ENCODE assay signal across 2 mouse cellular contexts in genomic region chr4:129768742-129769141, GRCm38 (mm10). TPM values are rescaled to one million over a fixed set of nuclear protein-coding genes. Genes with fewer than 3 reads are reported as not detected.
A peak's percentile ranks its signal among the peaks of the same experiment; 100 is the strongest.
DNase-seq lines count a peak whose midpoint lies in the region; TF ChIP-seq lines count a peak whose summit lies in the region.
"Not testable (repeated sequence)": the region's sequence is repeated elsewhere in the genome, so short reads cannot be mapped to it uniquely, and the experiment has no call there.

No protein-coding gene starts in this region.

- not testable (repeated sequence) for H3K36me3 ChIP-seq in MEL (ENCODE audit: control insufficient read depth in 1 of 2, insufficient read depth in 2 of 2, low read length in 2 of 2)

- not testable (repeated sequence) for H3K9ac ChIP-seq in MEL (ENCODE audit: control insufficient read depth, low read depth, low read length, poor library complexity, severe bottlenecking)

- not testable (repeated sequence) for H3K4me1 ChIP-seq in MEL (ENCODE audit: control insufficient read depth in 1 of 2, insufficient read depth in 2 of 2, low read length in 2 of 2)

- TF ChIP-seq EP300 in MEL (IDR thresholded peaks at IDR 0.05; ENCODE audit: low read depth in 1 of 2, low read length in 2 of 2), result not testable (repeated sequence)

- not testable (repeated sequence) for TF ChIP-seq POLR2A in MEL (IDR thresholded peaks at IDR 0.05; ENCODE audit: control insufficient read depth in 1 of 2, insufficient read depth in 1 of 2, low read depth in 1 of 2, low read length in 2 of 2, poor library complexity in 1 of 2)

- TF ChIP-seq CTCF in MEL (IDR thresholded peaks at IDR 0.05 in 2 of 3, conservative IDR thresholded peaks at IDR 0.05 in 1 of 3; ENCODE audit: control insufficient read depth in 1 of 3, insufficient read depth in 1 of 3, low read depth in 2 of 3, low read length in 3 of 3, poor library complexity in 1 of 3, severe bottlenecking in 1 of 3), result not testable (repeated sequence)

- not testable (repeated sequence) for H3K9me3 ChIP-seq in MEL (replicated peaks; ENCODE audit: insufficient read depth, low read length)

- not testable (repeated sequence) for H3K79me2 ChIP-seq in MEL (ENCODE audit: control insufficient read depth, insufficient read depth, low read length, poor library complexity)

- H3K27me3 ChIP-seq in MEL (ENCODE audit: control insufficient read depth in 1 of 2, insufficient read depth in 2 of 2, low read length in 2 of 2), result not testable (repeated sequence)

- H3K27ac ChIP-seq in MEL (ENCODE audit: control insufficient read depth, low read depth, low read length), result not testable (repeated sequence)

- peak; percentile 69 for DNase-seq in MEL (ENCODE audit: low read depth, low spot score)
- peak; percentile 74 for DNase-seq in heart, adult 11 months

- H3K4me3 ChIP-seq in MEL (ENCODE audit: control insufficient read depth in 1 of 2, insufficient read depth in 1 of 2, low read depth in 2 of 2, low read length in 2 of 2), result not testable (repeated sequence)

- TF ChIP-seq RAD21 in MEL (IDR thresholded peaks at IDR 0.05; ENCODE audit: low read depth, low read length), result not testable (repeated sequence)

RNA-seq across cellular contexts. Expression of gene Khdrbs1, which starts 26.6 kb away (rescaled TPM):
- total RNA-seq in MEL (2012; rRNA removed), result 56.5 and 63.2 TPM in 2 replicates
- polyA plus RNA-seq in MEL (2012; ENCODE audit: insufficient read depth in 1 of 2, insufficient read length in 2 of 2, low read depth in 1 of 2, low replicate concordance in 2 of 2, missing spikeins in 1 of 2), result 100 to 1,000 TPM in 1 of 2 experiments, 10 to 100 TPM in 1; 77.6 to 141 TPM

RNA-seq across cellular contexts. Expression of gene Ptp4a2, which starts 42.3 kb away (rescaled TPM):
- total RNA-seq in MEL (2012; rRNA removed), result 119 and 124 TPM in 2 replicates
- 100 to 1,000 TPM; 118 to 619 TPM for polyA plus RNA-seq in MEL (2012; ENCODE audit: insufficient read depth in 1 of 2, insufficient read length in 2 of 2, low read depth in 1 of 2, low replicate concordance in 2 of 2, missing spikeins in 1 of 2)
